Mouse (Mus musculus) B cell, adult 2 months (primary cell): ENCODE measurements around the gene Tmem132b.

Experiments
- DNase-seq, 2 experiments: peaks; one replicate each; pipeline ENCODE4 v3.0.0; 2022

The Tmem132b gene

DNA sequence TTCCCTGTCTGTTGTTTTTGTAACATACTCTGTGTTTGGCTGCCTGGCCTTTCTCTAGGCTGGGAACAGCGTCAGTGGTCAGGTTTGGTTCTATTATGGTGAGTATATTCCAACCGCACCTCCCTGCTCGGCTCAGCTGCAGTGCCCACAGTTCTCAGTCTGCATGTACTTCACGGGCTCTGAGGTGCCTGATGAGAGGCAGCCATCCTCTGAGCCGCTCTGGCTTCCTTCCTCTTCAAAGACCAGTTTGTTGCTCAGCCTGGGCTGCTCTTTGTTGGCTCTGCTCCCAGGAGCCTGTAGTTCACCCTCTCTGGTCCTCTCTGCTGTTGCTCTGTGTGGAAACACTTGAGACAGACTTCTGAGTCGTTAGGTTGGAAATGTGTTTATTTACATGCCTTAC, 151.9 kb downstream of the Tmem132b start:
- no peak for DNase-seq

DNA sequence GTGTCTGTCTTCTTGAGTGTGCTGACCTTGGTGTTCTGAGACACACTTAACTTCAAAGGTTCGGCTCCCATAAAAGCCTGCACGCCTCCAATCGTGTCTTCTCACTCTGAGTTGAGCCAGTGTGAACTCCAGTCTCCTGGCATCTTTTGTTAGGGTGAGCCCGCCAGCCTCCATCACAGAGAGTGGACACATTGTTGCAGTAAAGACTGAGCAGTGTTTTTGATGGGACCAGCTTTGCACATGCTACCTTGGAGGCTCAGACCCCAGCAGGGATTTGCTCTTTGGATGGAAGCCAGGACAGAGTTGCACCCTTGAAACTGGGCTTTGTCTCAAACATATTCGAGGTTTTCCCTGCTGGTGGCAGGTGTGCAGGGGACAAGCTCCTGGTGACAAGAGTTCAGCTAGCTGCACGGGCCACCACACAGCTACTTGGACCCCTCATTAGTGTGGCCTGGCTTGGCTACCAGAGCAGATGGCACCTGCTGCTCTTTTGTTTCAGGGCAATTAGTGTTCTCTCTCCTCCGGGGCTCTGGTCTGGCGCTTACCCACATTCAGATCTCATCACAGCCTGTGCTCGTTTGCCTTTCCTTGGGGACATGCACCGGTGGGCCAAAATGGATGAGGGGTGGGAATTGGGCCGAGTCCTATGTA, 154.2 kb downstream of the Tmem132b start:
- no peak for DNase-seq

DNA sequence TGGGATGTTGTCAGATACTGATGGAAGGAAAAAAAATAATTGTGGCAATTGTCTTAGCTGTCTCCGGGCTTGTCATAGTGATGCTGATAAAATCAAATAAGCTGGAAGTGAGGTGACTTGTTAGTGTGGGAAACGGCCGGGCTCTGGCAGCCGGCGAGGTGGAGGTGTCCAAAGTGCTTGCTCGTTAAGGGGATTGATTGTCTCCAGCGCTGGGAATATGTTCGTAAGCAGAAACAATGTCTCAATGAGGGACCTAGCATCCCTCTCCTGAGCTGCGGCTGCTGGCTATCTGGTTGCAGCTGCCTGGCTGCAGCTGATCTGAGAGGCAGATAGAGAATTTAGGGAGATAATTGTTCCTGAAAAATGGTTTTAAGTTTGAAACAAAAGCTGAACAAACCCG, 161.0 kb downstream of the Tmem132b start:
- no peak for DNase-seq

DNA sequence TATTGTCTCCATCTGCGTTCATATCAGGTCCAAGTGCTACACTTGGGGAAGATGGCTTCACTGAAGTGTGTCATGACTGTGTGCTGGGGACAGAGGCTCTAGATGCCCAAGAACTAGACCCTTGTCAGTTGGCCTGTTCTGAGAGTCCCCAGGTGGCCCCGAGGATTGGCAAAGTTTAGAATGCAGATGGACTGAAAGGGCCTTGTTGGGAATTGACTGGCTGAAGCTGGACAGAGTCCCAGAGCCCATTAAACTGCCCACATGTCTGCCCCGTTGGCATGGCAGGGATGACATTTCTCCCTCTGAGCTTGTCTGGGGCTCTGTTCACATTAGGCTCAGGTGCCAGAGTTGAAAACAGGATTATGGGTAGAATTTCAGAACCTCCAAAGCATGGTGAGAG, 167.8 kb downstream of the Tmem132b start:
- no peak for DNase-seq

DNA sequence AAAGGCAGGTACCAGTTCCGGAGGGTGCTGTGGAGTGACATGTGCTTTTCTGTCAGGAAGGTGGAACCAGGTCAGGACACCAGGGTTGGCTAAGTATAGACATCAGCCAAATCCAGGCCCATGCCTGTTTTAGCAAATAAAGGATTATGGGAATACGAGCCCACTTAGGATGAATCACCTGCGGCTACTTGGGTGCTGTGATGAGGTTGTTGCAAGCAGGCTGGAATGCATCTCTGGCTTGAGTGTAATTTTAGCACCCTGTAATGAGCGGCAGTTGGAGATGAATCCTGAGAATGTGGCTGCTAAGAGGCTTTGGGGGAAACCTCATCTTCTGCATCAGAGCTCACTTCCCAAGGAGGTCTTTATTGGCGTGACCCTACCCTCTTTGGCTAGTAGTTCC, 168.7 kb downstream of the Tmem132b start:
- DNase-seq: no peak

- no peak for DNase-seq
Measured at GRCm38 (mm10) chr5:125705379-125705778, 173.8 kb downstream of the Tmem132b start.

DNA sequence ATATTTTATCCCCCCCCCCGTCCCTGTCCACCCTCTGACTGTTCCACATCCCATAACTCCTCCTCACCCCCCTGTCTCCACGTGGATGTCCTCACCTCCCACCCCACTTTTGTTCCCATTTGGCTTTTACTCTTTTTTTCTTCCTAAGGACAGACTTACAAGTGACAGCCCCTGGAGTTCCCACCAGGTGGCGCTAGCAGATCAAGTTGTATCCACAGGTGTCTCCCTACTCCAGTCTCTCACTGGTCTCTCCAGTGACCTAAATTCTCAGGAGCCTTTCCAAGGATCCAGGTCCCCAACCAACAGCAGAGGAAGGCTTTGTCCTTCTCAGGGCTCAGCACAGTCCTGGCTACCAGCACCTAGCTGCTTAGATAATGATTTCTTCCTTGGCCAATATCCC, 177.6 kb downstream of the Tmem132b start:
- no peak for DNase-seq

- no peak for DNase-seq
Measured at GRCm38 (mm10) chr5:125726815-125727214, 195.2 kb downstream of the Tmem132b start.

DNA sequence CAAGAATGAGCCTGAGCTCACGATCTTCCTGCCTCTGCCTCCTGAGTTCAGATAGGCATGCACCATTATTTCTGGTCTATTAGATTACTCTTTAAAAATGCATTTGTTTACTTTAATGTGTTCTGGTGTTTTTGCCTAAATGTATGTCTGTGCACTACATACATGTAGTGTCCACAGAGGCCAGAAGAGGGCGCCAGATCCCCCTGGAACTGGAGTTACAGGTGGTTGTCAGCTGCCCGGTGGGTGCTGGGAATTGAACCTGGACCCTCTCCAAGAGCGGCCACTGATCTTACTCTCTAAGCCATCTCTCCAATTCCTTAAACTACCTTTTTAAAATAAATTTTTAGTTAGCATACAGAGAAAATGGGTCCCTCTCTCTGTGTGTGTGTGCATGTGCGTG, 195.9 kb downstream of the Tmem132b start:
- DNase-seq: no peak

DNA sequence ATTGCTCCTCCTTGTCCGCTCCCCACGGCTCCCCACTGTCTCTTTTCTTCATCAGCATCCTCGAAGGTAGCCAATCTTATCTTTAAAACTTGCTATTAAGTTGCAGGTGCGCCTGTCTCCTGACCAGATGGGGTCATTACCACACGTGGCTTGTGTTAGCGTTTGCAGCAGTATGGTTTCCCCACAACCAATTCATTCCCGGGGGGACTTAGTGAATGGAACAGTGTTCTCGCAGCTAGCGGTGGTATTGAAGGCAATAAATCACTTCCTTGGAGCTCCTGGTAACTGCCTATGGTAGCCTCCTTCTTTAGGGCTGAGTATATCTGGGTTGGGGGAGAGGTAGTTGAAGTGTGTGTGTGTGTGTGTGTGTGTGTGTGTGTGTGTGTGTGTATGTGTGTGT, 196.4 kb downstream of the Tmem132b start:
- DNase-seq: no peak

GRCm38 (mm10) chr5:125728521-125728920, 196.9 kb downstream of the Tmem132b start:
- DNase-seq: no peak

DNA sequence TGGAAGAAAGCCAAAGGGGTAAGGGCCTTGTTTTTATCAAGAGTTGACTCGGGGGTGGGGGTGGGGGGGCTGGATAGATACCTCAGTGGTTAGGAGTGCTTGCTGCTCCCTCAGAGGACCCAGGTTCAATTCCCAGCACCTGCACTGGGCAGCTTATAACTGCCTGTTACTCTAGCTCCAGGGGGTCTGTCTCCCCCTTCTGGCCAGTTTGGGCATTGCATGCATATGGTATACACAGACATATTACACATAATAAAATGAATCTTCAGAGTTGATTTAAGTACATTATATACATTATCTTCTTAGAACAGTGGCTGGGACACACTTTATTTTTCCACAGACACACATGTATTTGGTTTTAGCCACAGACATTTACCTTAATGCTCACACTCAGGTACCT, 202.2 kb downstream of the Tmem132b start:
- no peak for DNase-seq

GRCm38 (mm10) chr5:125737105-125737504, 205.5 kb downstream of the Tmem132b start:
- no peak for DNase-seq

DNA sequence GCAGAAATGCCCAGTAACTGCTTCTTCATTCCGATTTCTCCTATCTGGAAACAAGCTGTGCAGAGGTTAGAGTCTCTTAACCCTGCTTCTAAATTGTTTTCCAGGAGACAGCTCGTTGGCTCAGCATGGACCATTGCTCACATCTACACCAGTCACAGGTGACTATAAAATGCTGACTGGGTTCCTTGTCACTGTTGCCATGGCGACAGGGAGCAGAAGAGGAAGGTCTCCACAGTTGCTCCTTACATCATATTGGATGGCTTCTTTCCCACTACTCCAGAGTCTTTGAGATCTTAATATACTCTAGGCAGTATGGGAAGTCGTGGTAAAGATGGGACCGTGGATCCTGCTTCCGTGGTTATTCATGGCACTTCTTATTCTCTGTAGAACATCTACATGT, 211.9 kb downstream of the Tmem132b start:
- DNase-seq: no peak

GRCm38 (mm10) chr5:125745727-125746126, 214.2 kb downstream of the Tmem132b start:
- no peak for DNase-seq

GRCm38 (mm10) chr5:125751481-125751880, 219.9 kb downstream of the Tmem132b start:
- DNase-seq: no peak

- DNase-seq: no peak
Measured at GRCm38 (mm10) chr5:125752546-125752945, 221.0 kb downstream of the Tmem132b start.

- DNase-seq: no peak
Measured at GRCm38 (mm10) chr5:125756987-125757530, 225.5 kb downstream of the Tmem132b start.

DNA sequence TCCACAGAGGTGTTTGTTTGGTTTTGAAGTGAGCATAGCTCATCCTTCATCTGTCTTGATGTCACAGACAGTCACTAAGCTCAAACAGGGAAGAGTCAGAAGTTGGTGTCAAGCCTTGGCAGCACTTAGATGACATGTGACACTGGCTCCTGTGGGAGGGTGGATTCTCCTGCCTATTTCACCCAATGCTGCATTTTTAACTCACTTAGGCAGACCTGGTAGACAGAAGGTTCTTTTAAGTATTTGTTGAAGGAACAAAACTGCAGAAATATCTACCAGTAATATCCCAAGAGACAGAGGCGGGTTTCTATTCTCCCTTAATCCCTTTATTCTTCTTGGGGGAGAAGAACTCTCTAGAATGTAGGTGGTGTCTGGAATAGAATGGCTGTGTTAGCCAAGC, 226.9 kb downstream of the Tmem132b start:
- no peak for DNase-seq

DNA sequence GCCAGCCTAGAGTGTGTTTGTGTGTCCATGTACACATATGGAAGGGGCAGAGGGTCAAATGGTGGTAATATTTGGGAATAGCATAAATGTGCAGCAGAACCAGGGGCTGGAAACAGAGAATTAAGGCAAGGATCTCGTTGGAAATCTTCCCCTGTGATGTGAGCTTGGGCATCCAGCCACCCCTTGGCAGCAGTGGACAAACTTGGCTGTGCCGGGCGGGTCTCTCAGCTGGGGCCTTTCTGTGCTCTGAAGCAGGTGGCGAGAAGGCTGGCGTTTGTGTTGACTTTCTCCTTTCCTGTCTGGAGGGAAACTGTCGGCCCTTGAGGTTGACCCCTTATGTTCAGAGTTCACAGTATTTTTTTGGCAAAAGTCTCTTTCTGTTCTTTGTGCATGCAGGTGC, 235.4 kb downstream of the Tmem132b start:
- DNase-seq: no peak

DNA sequence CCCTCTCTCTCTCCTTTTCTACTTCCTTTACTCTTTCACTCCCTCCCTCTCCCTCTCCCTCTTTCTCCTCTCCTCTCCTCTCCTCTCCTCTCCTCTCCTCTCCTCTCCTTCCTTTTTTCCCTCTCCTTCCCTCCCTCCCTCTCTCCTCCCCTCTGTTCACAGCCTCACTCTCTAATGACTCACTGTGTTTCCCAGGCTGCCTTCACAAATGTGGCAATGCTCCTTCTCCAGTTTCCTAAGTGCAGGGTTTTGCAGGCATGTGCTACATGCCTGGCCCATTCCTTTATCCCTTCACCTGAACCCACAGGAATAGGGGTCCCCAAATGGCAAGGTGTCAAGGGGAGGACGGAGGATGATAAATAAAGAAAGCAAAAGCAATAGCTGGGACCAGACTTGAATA, 236.4 kb downstream of the Tmem132b start:
- DNase-seq: no peak

DNA sequence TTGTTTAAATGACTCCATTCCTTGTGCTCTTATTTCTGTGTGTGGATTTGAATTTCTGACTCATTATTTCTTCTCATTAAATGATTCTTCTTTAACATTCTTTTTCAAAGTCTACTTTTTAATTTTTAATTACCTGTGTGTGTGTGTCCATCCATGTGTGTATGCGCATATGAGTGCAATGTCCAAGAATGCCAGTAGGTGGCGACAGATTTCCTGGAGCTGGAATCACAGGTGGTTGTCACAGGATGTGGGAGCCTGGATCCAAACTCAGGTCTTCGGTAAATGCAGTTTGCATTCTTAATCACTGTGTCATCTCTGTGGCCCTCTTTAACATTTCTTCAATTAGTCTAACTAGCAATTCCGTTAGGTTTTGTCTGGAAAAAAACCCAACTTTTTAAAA, 240.7 kb downstream of the Tmem132b start:
- no peak for DNase-seq

DNA sequence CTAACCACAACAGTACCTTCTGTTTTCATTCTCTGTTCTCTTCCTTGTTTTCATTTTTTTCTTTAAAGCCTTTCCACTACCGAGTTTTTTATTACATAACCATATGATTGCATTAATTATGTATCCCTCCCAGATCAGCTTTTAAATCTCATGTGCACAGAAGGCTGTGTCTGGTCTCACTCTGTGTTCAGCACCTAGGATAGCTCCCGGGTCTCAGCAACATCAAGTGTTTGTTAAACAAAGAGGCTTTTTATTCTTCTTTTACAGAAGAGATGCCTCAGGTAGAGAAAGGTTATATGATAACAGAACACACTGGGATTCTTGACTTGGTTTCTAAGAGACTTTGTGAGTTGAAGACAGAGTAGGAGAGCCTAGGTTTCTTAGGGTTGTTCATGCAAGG, 241.2 kb downstream of the Tmem132b start:
- DNase-seq: no peak

DNA sequence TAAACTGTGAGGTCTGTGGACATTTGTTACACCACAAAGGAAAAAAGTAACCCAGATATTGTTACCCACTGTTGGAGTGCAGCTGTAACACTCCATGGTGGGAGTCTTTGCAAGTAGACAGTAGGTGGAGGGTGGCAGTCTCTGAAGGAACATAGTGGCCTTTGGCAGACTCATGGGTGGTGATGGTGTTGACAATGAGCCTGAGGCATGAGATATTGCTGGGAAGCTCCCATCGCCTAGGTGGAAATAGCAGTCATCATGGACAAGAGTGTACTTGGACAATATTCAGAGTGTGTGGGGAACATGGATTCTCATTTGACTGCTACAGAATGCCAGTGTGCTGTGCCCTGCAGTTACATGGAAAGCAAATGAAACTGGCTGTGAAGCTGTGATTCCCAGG, 248.8 kb downstream of the Tmem132b start:
- no peak for DNase-seq

DNA sequence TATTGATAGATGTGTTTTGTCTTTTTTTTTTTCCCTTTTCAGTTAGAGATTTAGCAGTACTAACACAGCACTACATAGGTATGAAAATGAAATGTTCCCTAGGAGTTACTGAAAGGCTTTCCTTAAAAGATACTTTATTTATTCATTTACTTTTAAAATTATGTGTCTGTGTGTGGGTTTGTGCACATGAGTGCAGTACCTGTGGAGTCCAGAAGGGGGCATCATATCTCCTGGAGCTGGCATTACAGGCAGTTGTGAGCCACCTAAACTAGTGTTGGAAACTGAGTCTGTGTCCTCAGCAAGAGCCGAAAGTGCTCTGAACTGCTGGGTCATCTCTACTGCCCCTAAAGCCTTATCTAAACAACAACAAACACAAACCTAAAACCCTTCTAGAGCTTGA, 261.1 kb downstream of the Tmem132b start:
- DNase-seq: no peak
